8 mouse cellular contexts compared by ENCODE assay signal in genomic region chr5:31054261-31055215, GRCm38 (mm10). TPM values are rescaled to one million over a fixed set of nuclear protein-coding genes. Genes with fewer than 3 reads are reported as not detected.
DNase-seq lines count a peak whose midpoint lies in the region; ATAC-seq and TF ChIP-seq lines count a peak whose summit lies in the region.

Cad (plus strand) TSS chr5:31054780.

- intact Hi-C loops in heart, adult 2 months (cut with DNase I), result loop anchor here (5.0 to 10.0 kb wide), 3 partner anchors 53 to 240 kb away; partner anchors contain the start of genes Dnajc5g, Fndc4, Gckr and Gm29609

- peaks cover 31% of the 10 kb centered on the region for H3K36me3 ChIP-seq in embryonic facial prominence, embryonic 13.5 days
- no peaks in the 10 kb centered on the region for H3K36me3 ChIP-seq in heart, adult 2 months (ENCODE audit: control insufficient read depth, insufficient read depth, low read length)
- peaks cover 42% of the 10 kb centered on the region for H3K36me3 ChIP-seq in limb, embryonic 13.5 days
- H3K36me3 ChIP-seq in midbrain, embryonic 16.5 days (ENCODE audit: control insufficient read depth, insufficient read depth, low read length), result peaks cover 6% of the 10 kb centered on the region

- no peaks in the 10 kb centered on the region for H3K9me3 ChIP-seq in embryonic facial prominence, embryonic 13.5 days
- no peaks in the 10 kb centered on the region for H3K9me3 ChIP-seq in limb, embryonic 13.5 days
- no peaks in the 10 kb centered on the region for H3K9me3 ChIP-seq in midbrain, embryonic 16.5 days (replicated peaks; ENCODE audit: control insufficient read depth, low read length, poor library complexity, severe bottlenecking)

- peak within 1 kb of the TSS; percentile 81 for H3K27ac ChIP-seq in embryonic facial prominence, embryonic 13.5 days
- H3K27ac ChIP-seq in heart, adult 2 months, result peak within 1 kb of the TSS; percentile 38
- H3K27ac ChIP-seq in limb, embryonic 13.5 days, result peak within 1 kb of the TSS; percentile 81
- peak within 1 kb of the TSS; percentile 73 for H3K27ac ChIP-seq in midbrain, embryonic 16.5 days (ENCODE audit: low read length)

- peak; percentile 42 for TF ChIP-seq CTCF in heart, adult 2 months (IDR thresholded peaks at IDR 0.05)

- H3K4me1 ChIP-seq in embryonic facial prominence, embryonic 13.5 days, result peaks cover 15% of the 10 kb centered on the region
- H3K4me1 ChIP-seq in heart, adult 2 months (ENCODE audit: control insufficient read depth, insufficient read depth, low read length), result peaks cover 5% of the 10 kb centered on the region
- H3K4me1 ChIP-seq in limb, embryonic 13.5 days, result peaks cover 15% of the 10 kb centered on the region
- H3K4me1 ChIP-seq in midbrain, embryonic 16.5 days (ENCODE audit: control insufficient read depth, insufficient read depth, low read length), result peaks cover 19% of the 10 kb centered on the region

- peak; percentile 70 for TF ChIP-seq POLR2A in heart, adult 2 months (IDR thresholded peaks at IDR 0.05; ENCODE audit: insufficient read depth, low read depth, low read length)

- ATAC-seq in embryonic facial prominence, embryonic 13.5 days (ENCODE audit: insufficient number of reproducible peaks, insufficient read depth, low FRiP score, low TSS enrichment, low read depth), result peak; percentile 98
- ATAC-seq in limb, embryonic 13.5 days (ENCODE audit: low FRiP score, low read depth), result peak; percentile 97
- peak; percentile 98 for ATAC-seq in midbrain, embryonic 16.5 days

- peak; percentile 95 for DNase-seq in 3134 (ENCODE audit: extremely low read depth, insufficient read length, low spot score)
- DNase-seq in adrenal gland, postnatal 36 days, result peak; percentile 98 to 99
- DNase-seq in heart, adult 2 months, result peak; percentile 96 to 98
- DNase-seq in kidney, adult 8-10 months, result peak; percentile 93 to 96
- DNase-seq in spleen, postnatal 10 days (ENCODE audit: low spot score in 2 of 2), result peak; percentile 93 to 96

- H3K79me2 ChIP-seq in heart, adult 2 months (replicated peaks; ENCODE audit: control insufficient read depth, insufficient read depth, low read length), result no peaks in the 10 kb centered on the region

- under 1% methylated on average over 64 of the region's 64 CpGs for WGBS in embryonic facial prominence, embryonic 13.5 days
- WGBS in heart, adult 2 months, result 2% methylated on average over 64 of the region's 64 CpGs
- WGBS in limb, embryonic 13.5 days, result under 1% methylated on average over 60 of the region's 64 CpGs
- under 1% methylated on average over 63 of the region's 64 CpGs for WGBS in midbrain, embryonic 16.5 days

- no peak for TF ChIP-seq EP300 in heart, adult 2 months (IDR thresholded peaks at IDR 0.05; ENCODE audit: insufficient read depth, low read depth, low read length)

- peak within 1 kb of the TSS; percentile 89 for H3K9ac ChIP-seq in embryonic facial prominence, embryonic 13.5 days
- peak within 1 kb of the TSS; percentile 59 for H3K9ac ChIP-seq in heart, adult 2 months (ENCODE audit: low read depth, low read length)
- H3K9ac ChIP-seq in limb, embryonic 13.5 days, result peak within 1 kb of the TSS; percentile 87
- H3K9ac ChIP-seq in midbrain, embryonic 16.5 days (ENCODE audit: low read depth, low read length), result peak within 1 kb of the TSS; percentile 81

- H3K27me3 ChIP-seq in embryonic facial prominence, embryonic 13.5 days, result no peaks in the 10 kb centered on the region
- H3K27me3 ChIP-seq in heart, adult 2 months (ENCODE audit: control insufficient read depth, insufficient read depth, low read length), result no peaks in the 10 kb centered on the region
- H3K27me3 ChIP-seq in limb, embryonic 13.5 days, result no peaks in the 10 kb centered on the region
- no peaks in the 10 kb centered on the region for H3K27me3 ChIP-seq in midbrain, embryonic 16.5 days (ENCODE audit: control insufficient read depth, insufficient read depth, low read depth, low read length)

- peak within 1 kb of the TSS; percentile 72 for H3K4me3 ChIP-seq in embryonic facial prominence, embryonic 13.5 days
- peak within 1 kb of the TSS; percentile 70 for H3K4me3 ChIP-seq in heart, adult 2 months
- H3K4me3 ChIP-seq in limb, embryonic 13.5 days, result peak within 1 kb of the TSS; percentile 72
- peak within 1 kb of the TSS; percentile 75 for H3K4me3 ChIP-seq in midbrain, embryonic 16.5 days (ENCODE audit: low read depth, low read length)

- peak within 1 kb of the TSS; percentile 87 for H3K4me2 ChIP-seq in embryonic facial prominence, embryonic 13.5 days
- peak within 1 kb of the TSS; percentile 86 for H3K4me2 ChIP-seq in limb, embryonic 13.5 days (replicated peaks)
- peak within 1 kb of the TSS; percentile 94 for H3K4me2 ChIP-seq in midbrain, embryonic 16.5 days (ENCODE audit: low read length)

RNA-seq across cellular contexts. Expression of gene Cad, which starts in this region (rescaled TPM):
- total RNA-seq in adrenal gland, postnatal 36 days (2021), result 10 to 100 TPM; 22.9 to 29.7 TPM
- 27.9 and 30.2 TPM in 2 replicates for polyA plus RNA-seq in embryonic facial prominence, embryonic 13.5 days (2015; fragmentation: Nextera tagmentation; extraction: Ambion mirVana)
- 10 to 100 TPM; 11.0 to 14.0 TPM for total RNA-seq in heart, adult 2 months (2021)
- polyA plus RNA-seq in heart, adult 2 months (2012; rRNA removed), result 18.5 TPM in 2 replicates
- 30.0 and 33.7 TPM in 2 replicates for polyA plus RNA-seq in limb, embryonic 13.5 days (2015; fragmentation: Nextera tagmentation; extraction: Ambion mirVana)
- polyA plus RNA-seq in midbrain, embryonic 16.5 days (2015; fragmentation: Nextera tagmentation; extraction: Ambion mirVana), result 14.5 and 14.8 TPM in 2 replicates

Comparison
In these comparisons a context has a peak if more than half of its experiments do, and no peak if none do; other contexts are left out.
1. Peak in every context shown above with its lines: DNase-seq, ATAC-seq, H3K4me3 ChIP-seq and H3K27ac ChIP-seq.